Mouse (Mus musculus) hindbrain, embryonic 11.5 days (tissue): ENCODE data around the gene Zfp580. TPM values are rescaled to one million over a fixed set of nuclear protein-coding genes. Genes with fewer than 3 reads are reported as not detected.
"Not testable (repeated sequence)": the region's sequence is repeated elsewhere in the genome, so short reads cannot be mapped to it uniquely, and the experiment has no call there.

ENCODE experiments used
- ATAC-seq: fragments of 200-750 bp; cut with Nextera tagmentation; 2 replicates; pipeline ENCODE4 v1.8.0; 2017; ENCODE audit warnings: mild to moderate bottlenecking, moderate TSS enrichment, moderate library complexity; ENCODE audit not compliant: low FRiP score
- DNase-seq: peaks from one replicate; pipeline ENCODE4 v3.0.0-alpha.2; 2015; ENCODE audit warnings: low spot score
- H3K27ac ChIP-seq: fragments of 300-500 bp; sonication (generic); 2 replicates; pipeline ENCODE4 v1.5.1; 2014; ENCODE audit warnings: mild to moderate bottlenecking, low read depth, low read length
- H3K27me3 ChIP-seq: fragments of 300-500 bp; sonication (generic); 2 replicates; pipeline ENCODE4 v1.6.1; 2014; ENCODE audit warnings: mild to moderate bottlenecking, low read length, moderate library complexity, mixed read lengths; ENCODE audit not compliant: control insufficient read depth, insufficient read depth
- H3K36me3 ChIP-seq: fragments of 300-500 bp; sonication (generic); 2 replicates; pipeline ENCODE4 v1.6.1; 2014; ENCODE audit warnings: mild to moderate bottlenecking, low read length, moderate library complexity, mixed read lengths; ENCODE audit not compliant: control insufficient read depth, insufficient read depth
- H3K4me1 ChIP-seq: fragments of 300-500 bp; sonication (generic); replicated peaks from 2 replicates; pipeline ENCODE4 v1.6.1; 2014; ENCODE audit warnings: low read length, mixed read lengths; ENCODE audit not compliant: control insufficient read depth, insufficient read depth
- H3K4me2 ChIP-seq: fragments of 300-500 bp; sonication (generic); replicated peaks from 2 replicates; pipeline ENCODE4 v1.6.1; 2014; ENCODE audit warnings: mild to moderate bottlenecking, low read depth, low read length
- H3K4me3 ChIP-seq: fragments of 300-500 bp; sonication (generic); 2 replicates; pipeline ENCODE4 v1.5.1; 2014; ENCODE audit warnings: low read depth, low read length
- H3K9ac ChIP-seq: fragments of 300-500 bp; sonication (generic); 2 replicates; pipeline ENCODE4 v1.6.1; 2014; ENCODE audit warnings: low read depth, low read length
- H3K9me3 ChIP-seq: fragments of 300-500 bp; sonication (generic); 2 replicates; pipeline ENCODE4 v1.6.1; 2016; ENCODE audit warnings: low read length; ENCODE audit not compliant: control insufficient read depth
- WGBS: fragments of 180-500 bp; shearing (Covaris S2); extraction: QIAGEN DNeasy Blood & Tissue Kit; methylation state at CpG from one replicate; pipeline ENCODE4 v1.1.7; 2014; 5-methylcytosine and 5-hydroxymethylcytosine counted together
- polyA plus RNA-seq: library from polyadenylated mRNA; unstranded; fragments of >200 nt; fragmentation: Nextera tagmentation; extraction: Ambion mirVana; gene quantifications from 2 replicates; pipeline ENCODE4 v1.2.1, GENCODE M21; 2014

Gene Zfp580
- polyA plus RNA-seq, 1 experiment from 2014 or later = 32.4 TPM

DNA sequence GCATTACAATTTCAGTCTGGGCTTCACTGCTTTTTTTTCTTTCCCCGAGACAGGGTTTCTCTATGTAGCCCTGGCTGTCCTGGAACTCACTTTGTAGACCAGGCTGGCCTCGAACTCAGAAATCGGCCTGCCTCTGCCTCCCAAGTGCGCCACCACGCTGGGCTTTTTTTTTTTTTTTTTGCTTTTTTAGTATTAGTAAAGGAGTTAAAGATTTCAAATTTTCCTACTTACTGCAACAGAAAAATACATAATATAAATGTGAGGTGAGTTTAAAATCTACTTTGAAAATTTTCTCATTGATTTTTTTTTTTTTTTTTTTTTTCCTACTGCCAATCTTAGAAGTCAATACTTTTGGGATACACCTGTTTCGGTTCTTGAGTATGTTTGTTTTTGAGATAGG, 13.5 kb downstream of the Zfp580 start:
- no peak overlapping the region for H3K9ac ChIP-seq
- no peak overlapping the region for H3K4me3 ChIP-seq
- no peaks in the 10 kb centered on the region for H3K27me3 ChIP-seq
- H3K9me3 ChIP-seq = no peaks in the 10 kb centered on the region
- H3K4me2 ChIP-seq = no peak overlapping the region
- DNase-seq (no peak), ATAC-seq (no peak)
- WGBS = 96% methylated on average over 6 of the region's 6 CpGs
- peaks cover 8% of the 10 kb centered on the region; the same call in 1 of the 2 replicates for H3K36me3 ChIP-seq
- H3K4me1 ChIP-seq = peaks cover 2% of the 10 kb centered on the region; the same call in 1 of the 2 replicates
- no peak overlapping the region for H3K27ac ChIP-seq

DNA sequence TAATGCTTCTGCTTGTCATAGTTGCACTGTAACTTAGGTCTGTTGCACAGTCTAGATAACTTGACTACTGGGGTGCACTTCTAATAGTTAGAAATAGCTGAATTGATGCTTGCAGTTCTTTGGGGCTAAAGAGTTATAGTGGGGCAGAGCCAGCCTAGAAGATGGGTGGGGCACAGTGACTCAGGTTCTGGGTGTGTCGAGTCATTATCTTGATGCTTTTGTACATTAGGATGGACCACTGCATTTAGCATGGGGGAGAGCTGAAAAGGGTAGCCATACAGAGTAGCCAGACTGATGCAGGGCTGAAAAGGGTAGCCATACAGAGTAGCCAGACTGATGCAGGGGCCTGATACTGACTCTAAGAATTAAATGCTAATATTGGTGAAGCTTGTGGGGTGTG, 22.2 kb downstream of the Zfp580 start:
- H3K36me3 ChIP-seq = peaks cover 36% of the 10 kb centered on the region
- WGBS = 90% methylated on average over 1 of the region's 1 CpGs
- no peak overlapping the region for H3K27ac ChIP-seq
- H3K4me1 ChIP-seq = no peaks in the 10 kb centered on the region
- no peak overlapping the region for H3K4me3 ChIP-seq
- H3K9me3 ChIP-seq = no peaks in the 10 kb centered on the region
- DNase-seq = no peak
- no peak overlapping the region for H3K4me2 ChIP-seq
- no peak for ATAC-seq
- H3K9ac ChIP-seq = no peak overlapping the region
- no peaks in the 10 kb centered on the region for H3K27me3 ChIP-seq

DNA sequence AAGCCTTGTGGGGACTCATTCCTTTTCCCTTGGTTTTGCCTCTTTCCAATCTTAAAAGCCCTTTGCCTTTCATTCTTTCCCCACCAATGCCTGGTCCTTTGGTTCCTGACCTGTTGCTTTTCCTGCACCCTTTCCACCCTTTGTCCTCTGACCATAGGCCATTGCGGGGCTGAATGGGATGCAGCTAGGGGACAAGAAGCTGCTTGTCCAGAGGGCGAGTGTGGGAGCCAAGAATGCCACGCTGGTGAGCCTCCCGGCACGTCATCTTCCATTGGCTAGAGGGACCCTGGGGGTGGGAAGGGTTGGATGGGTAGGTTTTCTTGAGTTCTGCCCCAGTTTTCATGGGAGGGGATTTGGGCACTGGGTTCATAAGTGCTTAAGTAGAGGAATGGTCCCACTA, 23.6 kb downstream of the Zfp580 start:
- H3K4me3 ChIP-seq = no peak overlapping the region
- H3K27me3 ChIP-seq = no peaks in the 10 kb centered on the region
- H3K4me1 ChIP-seq = no peaks in the 10 kb centered on the region
- no peak overlapping the region for H3K4me2 ChIP-seq
- DNase-seq (no peak), ATAC-seq (no peak)
- 96% methylated on average over 5 of the region's 5 CpGs for WGBS
- no peak overlapping the region for H3K27ac ChIP-seq
- no peak overlapping the region for H3K9ac ChIP-seq
- H3K36me3 ChIP-seq = peaks cover 36% of the 10 kb centered on the region
- no peaks in the 10 kb centered on the region for H3K9me3 ChIP-seq

DNA sequence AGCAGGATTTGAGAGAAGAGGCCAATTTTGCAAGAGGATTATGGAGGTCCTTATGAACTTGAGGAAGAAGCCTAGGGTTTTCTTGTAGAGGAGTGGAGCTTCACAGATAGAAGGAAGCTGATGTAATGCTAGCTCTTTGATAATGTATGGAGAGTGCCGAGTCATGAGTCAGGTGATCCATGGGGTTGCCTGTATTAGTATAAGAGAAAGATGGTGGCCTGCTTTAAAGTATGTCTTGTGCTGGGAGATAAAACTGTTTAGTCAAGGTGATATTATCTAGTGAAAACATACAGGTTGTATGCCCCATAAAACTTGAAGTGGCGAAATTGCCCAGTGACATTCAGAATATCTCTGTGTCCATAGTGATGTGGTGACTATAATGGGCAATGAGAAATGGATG, 25.6 kb downstream of the Zfp580 start:
- Histone ChIP-seq H3K4me2 (no peak overlapping the region), H3K36me3 (peaks cover 22% of the 10 kb centered on the region), H3K27ac (no peak overlapping the region), H3K4me3 (no peak overlapping the region), H3K27me3 (no peaks in the 10 kb centered on the region), H3K9ac (no peak overlapping the region), H3K4me1 (no peaks in the 10 kb centered on the region), H3K9me3 (no peaks in the 10 kb centered on the region)
- ATAC-seq (no peak), DNase-seq (no peak)
- 88% methylated on average over 2 of the region's 2 CpGs for WGBS

DNA sequence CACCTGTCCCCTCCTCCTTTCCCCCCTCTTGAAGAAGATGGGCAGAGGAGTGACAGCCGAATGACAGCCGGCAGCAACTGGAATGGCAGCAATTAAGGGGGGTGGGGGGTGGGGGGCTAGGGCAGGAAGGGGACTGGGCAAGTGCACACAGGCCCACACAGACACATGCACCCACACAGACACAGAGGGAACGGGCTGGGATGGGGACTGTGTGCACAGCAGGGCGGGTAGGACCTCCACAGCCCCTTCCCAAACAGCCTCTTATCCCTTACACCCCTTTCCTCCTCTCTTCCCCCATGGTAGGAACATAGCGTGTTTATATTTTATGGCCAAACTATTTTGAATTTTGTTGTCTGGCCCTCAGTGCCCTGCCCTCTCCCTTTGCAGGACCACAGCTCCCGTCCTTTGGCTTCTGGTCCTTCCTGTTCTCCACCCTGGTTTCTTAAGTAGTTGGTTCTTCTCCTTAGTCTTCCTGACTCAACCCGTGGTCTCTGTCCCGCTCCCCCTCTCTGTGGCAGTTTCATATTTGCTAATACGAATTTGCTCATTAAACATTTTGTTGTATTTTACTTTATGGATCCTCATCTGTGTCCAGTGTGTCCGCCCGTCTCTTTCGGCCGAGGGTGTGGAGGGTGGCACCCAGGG, 28.1 kb downstream of the Zfp580 start:
- 39% methylated on average over 7 of the region's 13 CpGs for WGBS
- peak; percentile 59 for ATAC-seq
- Histone ChIP-seq H3K4me3 (peak overlapping the region; percentile 99), H3K27ac (peak overlapping the region; percentile 51; the same call in 1 of the 2 replicates), H3K4me2 (peak overlapping the region; percentile 84; the same call in 1 of the 2 replicates), H3K36me3 (peaks cover 14% of the 10 kb centered on the region)
- H3K9ac ChIP-seq, H3K27me3 ChIP-seq, H3K4me1 ChIP-seq, H3K9me3 ChIP-seq, DNase-seq: not testable (repeated sequence)

DNA sequence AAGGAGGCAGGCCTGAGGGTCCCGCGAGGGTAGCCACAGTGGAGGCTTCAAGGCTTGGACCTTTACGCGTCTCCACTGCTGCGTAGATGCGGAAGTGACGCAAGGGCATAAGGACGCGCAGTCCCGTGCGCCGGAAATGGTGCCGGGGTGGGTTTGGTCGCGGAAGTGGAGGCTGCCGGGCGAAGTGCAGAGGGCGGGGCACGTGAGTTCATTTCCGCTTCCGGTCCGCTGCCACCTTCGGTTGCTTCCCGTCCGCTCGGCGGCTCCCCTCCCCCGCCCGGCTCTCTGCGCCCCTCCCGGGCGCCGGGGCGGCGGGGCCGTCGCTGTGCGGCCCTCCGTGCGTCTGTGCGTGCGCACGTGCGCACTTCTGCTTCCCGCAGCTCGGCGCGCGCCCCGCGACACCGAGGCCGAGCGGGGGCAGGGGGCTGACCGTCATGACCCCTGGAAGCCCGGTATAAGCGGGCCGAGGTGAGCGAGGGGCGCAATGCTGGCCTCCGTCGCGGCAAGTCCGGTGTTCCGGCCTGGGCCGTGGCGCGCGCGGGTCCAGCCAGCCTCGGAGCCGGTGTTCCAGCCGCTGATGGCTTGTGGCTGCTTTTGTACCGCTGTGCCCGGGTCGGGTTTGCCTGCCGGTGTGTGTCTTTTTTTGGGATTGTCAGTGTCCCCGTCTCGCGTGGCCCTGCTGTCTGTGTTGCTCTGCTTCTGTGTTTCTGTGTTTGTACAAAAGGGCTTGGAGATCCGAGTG, 28.8 kb downstream of the Zfp580 start, which contains the start of gene Epn1:
Gene Epn1 (plus strand): TSS at position 226 of the 742 bp plus-strand sequence.
- H3K4me1 ChIP-seq = no peaks in the 10 kb centered on the region
- ATAC-seq (peak; percentile 96), DNase-seq (peak; percentile 97)
- H3K27me3 ChIP-seq = no peaks in the 10 kb centered on the region
- H3K27ac ChIP-seq = peak within 1 kb of the TSS; percentile 85
- H3K4me2 ChIP-seq = peak within 1 kb of the TSS; percentile 84
- peaks cover 12% of the 10 kb centered on the region for H3K36me3 ChIP-seq
- under 1% methylated on average over 73 of the region's 81 CpGs for WGBS
- H3K9ac ChIP-seq = peak within 1 kb of the TSS; percentile 97
- H3K9me3 ChIP-seq = no peaks in the 10 kb centered on the region
- peak within 1 kb of the TSS; percentile 99 for H3K4me3 ChIP-seq

DNA sequence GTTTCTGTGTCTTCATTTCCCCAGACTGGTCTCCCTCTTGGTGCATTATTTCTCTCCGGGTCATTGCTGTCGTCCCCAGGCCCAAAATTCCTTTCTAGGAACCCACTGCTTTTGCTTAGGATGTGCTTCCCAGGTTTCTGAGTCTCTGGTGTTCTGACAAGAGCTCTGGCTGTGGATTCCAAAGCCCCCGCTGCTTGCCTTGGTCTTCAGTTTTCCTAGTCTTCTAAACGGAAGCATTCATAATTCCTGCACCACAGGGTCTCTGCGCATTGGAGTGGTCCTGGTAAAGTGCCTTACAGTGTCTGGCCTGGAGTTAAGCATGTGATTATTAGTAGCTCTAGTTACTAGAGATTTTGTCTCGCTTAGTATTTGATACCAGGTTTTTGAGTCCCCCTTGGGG, 29.5 kb downstream of the Zfp580 start:
- Histone ChIP-seq H3K4me2 (peak overlapping the region; percentile 84), H3K27ac (0 out of 2 replicates have a peak overlapping the region, but pooled peaks have one; percentile 30), H3K4me1 (no peaks in the 10 kb centered on the region), H3K27me3 (no peaks in the 10 kb centered on the region), H3K9ac (peak overlapping the region; percentile 97), H3K9me3 (no peaks in the 10 kb centered on the region), H3K4me3 (peak overlapping the region; percentile 99), H3K36me3 (peaks cover 12% of the 10 kb centered on the region)
- WGBS = 20% methylated on average over 6 of the region's 6 CpGs
- ATAC-seq (no peak), DNase-seq (no peak)

DNA sequence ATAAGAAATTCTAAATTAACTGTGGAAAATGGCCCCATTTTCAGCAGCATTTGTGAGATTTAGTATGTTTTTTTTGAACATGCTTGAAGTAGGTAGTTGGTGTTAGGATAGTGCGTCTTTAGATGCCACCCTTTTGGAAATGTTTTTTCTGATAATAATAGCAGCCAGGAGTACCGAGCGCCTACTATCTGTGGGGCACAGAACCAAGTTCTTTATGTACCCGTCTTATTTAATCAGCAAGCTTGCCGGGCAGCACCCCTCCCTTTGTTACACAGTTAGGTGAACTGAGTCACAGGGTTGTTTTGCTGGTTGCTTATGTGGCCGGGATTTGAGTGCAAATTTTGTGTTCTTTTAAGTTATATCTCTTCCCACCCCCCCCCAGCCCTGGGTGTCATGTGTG, 29.9 kb downstream of the Zfp580 start:
- Histone ChIP-seq H3K27ac (no peak overlapping the region), H3K4me3 (peak overlapping the region; percentile 99), H3K27me3 (no peaks in the 10 kb centered on the region), H3K4me1 (no peaks in the 10 kb centered on the region), H3K4me2 (peak overlapping the region; percentile 84), H3K36me3 (peaks cover 10% of the 10 kb centered on the region), H3K9me3 (no peaks in the 10 kb centered on the region), H3K9ac (0 out of 2 replicates have a peak overlapping the region, but pooled peaks have one; percentile 15)
- WGBS = 76% methylated on average over 6 of the region's 6 CpGs
- ATAC-seq (no peak), DNase-seq (no peak)
